Mouse (Mus musculus) retina, embryonic 14.5 days (tissue): ENCODE results near the gene 2200002J24Rik.

Source experiments
- DNase-seq: peaks from one replicate; pipeline ENCODE4 v3.0.0-alpha.2; 2015; ENCODE audit warnings: low spot score

2200002J24Rik gene

GRCm38 (mm10) chr7:30698589-30698988 is at the start of gene 2200002J24Rik:
Gene 2200002J24Rik, plus strand, starts transcription at chr7:30698926.
- DNase-seq: peak; percentile 35

- peak; percentile 99 for DNase-seq
Measured at GRCm38 (mm10) chr7:30649591-30650540, 48.9 kb upstream of the 2200002J24Rik start, which contains the start of gene Rbm42. Gene Rbm42, minus strand, starts transcription at chr7:30650317.

- DNase-seq: peak; percentile 95
Measured at GRCm38 (mm10) chr7:30664529-30665200, 34.1 kb upstream of the 2200002J24Rik start, which contains the start of gene Haus5. Gene Haus5, minus strand, starts transcription at chr7:30664994.

GRCm38 (mm10) chr7:30665321-30665720 is 33.4 kb upstream of the 2200002J24Rik start:
- DNase-seq: peak; percentile 34

- DNase-seq: peak; percentile 53
Measured at GRCm38 (mm10) chr7:30669229-30669628, 29.5 kb upstream of the 2200002J24Rik start.

- DNase-seq: no peak
Measured at GRCm38 (mm10) chr7:30671480-30671879, 27.2 kb upstream of the 2200002J24Rik start, which contains the start of gene Pmis2. Gene Pmis2, minus strand, starts transcription at chr7:30671605.

- peak; percentile 4 for DNase-seq
Measured at GRCm38 (mm10) chr7:30678263-30678975, 20.3 kb upstream of the 2200002J24Rik start.

GRCm38 (mm10) chr7:30681897-30682296 is 16.8 kb upstream of the 2200002J24Rik start:
- DNase-seq: no peak

- DNase-seq: no peak
Measured at GRCm38 (mm10) chr7:30683425-30683824, 15.3 kb upstream of the 2200002J24Rik start.

GRCm38 (mm10) chr7:30688325-30688724 is 10.4 kb upstream of the 2200002J24Rik start:
- DNase-seq: no peak

GRCm38 (mm10) chr7:30698101-30698500 is 625 bp upstream of the 2200002J24Rik start:
- DNase-seq: no peak

- DNase-seq: no peak
Measured at GRCm38 (mm10) chr7:30706214-30706882, 7.6 kb downstream of the 2200002J24Rik start.

- DNase-seq: no peak
Measured at GRCm38 (mm10) chr7:30707441-30707840, 8.7 kb downstream of the 2200002J24Rik start.

- DNase-seq: no peak
Measured at GRCm38 (mm10) chr7:30711942-30712341, 13.2 kb downstream of the 2200002J24Rik start, which contains the start of gene Atp4a. Gene Atp4a, plus strand, starts transcription at chr7:30712209.

- peak; percentile 90 for DNase-seq
Measured at GRCm38 (mm10) chr7:30717006-30717715, 18.4 kb downstream of the 2200002J24Rik start.

GRCm38 (mm10) chr7:30717716-30718046 is 19.0 kb downstream of the 2200002J24Rik start:
- no peak for DNase-seq

GRCm38 (mm10) chr7:30719669-30720068 is 20.9 kb downstream of the 2200002J24Rik start:
- DNase-seq: no peak

GRCm38 (mm10) chr7:30721286-30721685 is 22.6 kb downstream of the 2200002J24Rik start:
- DNase-seq: no peak

- no peak for DNase-seq
Measured at GRCm38 (mm10) chr7:30723274-30723953, 24.7 kb downstream of the 2200002J24Rik start.

- DNase-seq: no peak
Measured at GRCm38 (mm10) chr7:30728214-30728613, 29.5 kb downstream of the 2200002J24Rik start.
